Mouse (Mus musculus) skeletal muscle tissue, adult 2 months (tissue): Measurements from ENCODE around the gene Nbea.
A peak's percentile ranks its signal among the peaks of the same experiment; 100 is the strongest.

Source experiments
- DNase-seq: peaks from one replicate; pipeline ENCODE4 v3.0.0-alpha.2; 2012; ENCODE audit warnings: low read depth, low spot score

Gene Nbea

GRCm38 (mm10) chr3:55784101-55784500 is 399.4 kb downstream of the Nbea start:
- DNase-seq: no peak

- no peak for DNase-seq
These were observed 400.1 kb downstream of the Nbea start for GRCm38 (mm10) chr3:55783171-55784081.

GRCm38 (mm10) chr3:55782771-55783170 is 400.7 kb downstream of the Nbea start:
- no peak for DNase-seq

- peak; percentile 73 for DNase-seq
These were observed 401.3 kb downstream of the Nbea start, which contains the start of gene Mab21l1 for GRCm38 (mm10) chr3:55782056-55782687. Mab21l1 (plus strand) TSS chr3:55782510.

GRCm38 (mm10) chr3:55781429-55782055 is 402.0 kb downstream of the Nbea start:
- DNase-seq: no peak

GRCm38 (mm10) chr3:55780120-55781070 is 403.1 kb downstream of the Nbea start:
- no peak for DNase-seq

- DNase-seq: no peak
These were observed 404.5 kb downstream of the Nbea start for GRCm38 (mm10) chr3:55778764-55779730.

- no peak for DNase-seq
These were observed 406.0 kb downstream of the Nbea start for GRCm38 (mm10) chr3:55777501-55777900.

- no peak for DNase-seq
These were observed 407.7 kb downstream of the Nbea start for GRCm38 (mm10) chr3:55775753-55776152.

GRCm38 (mm10) chr3:55775245-55775644 is 408.3 kb downstream of the Nbea start:
- no peak for DNase-seq

- DNase-seq: no peak
These were observed 409.3 kb downstream of the Nbea start for GRCm38 (mm10) chr3:55774203-55774602.

- DNase-seq: no peak
These were observed 414.2 kb downstream of the Nbea start for GRCm38 (mm10) chr3:55769308-55769707.

GRCm38 (mm10) chr3:55768654-55769053 is 414.8 kb downstream of the Nbea start:
- no peak for DNase-seq

GRCm38 (mm10) chr3:55763591-55763990 is 419.9 kb downstream of the Nbea start:
- DNase-seq: no peak

- no peak for DNase-seq
These were observed 425.2 kb downstream of the Nbea start for GRCm38 (mm10) chr3:55758297-55758696.

- no peak for DNase-seq
These were observed 426.8 kb downstream of the Nbea start for GRCm38 (mm10) chr3:55756602-55757190.

- DNase-seq: no peak
These were observed 427.5 kb downstream of the Nbea start for GRCm38 (mm10) chr3:55755805-55756601.

- no peak for DNase-seq
These were observed 428.4 kb downstream of the Nbea start for GRCm38 (mm10) chr3:55754981-55755608.
